Mouse (Mus musculus) thymus, adult 18-20 months (tissue): ENCODE measurements around the gene Acnat2.
"Not testable (repeated sequence)": the region's sequence is repeated elsewhere in the genome, so short reads cannot be mapped to it uniquely, and the experiment has no call there.

ENCODE experiments used
- DNase-seq, 2 experiments: peaks; one replicate each; pipeline ENCODE4 v3.0.0; 2022; ENCODE audit warnings: mixed read lengths in 2 of 2

The Acnat2 gene

DNA sequence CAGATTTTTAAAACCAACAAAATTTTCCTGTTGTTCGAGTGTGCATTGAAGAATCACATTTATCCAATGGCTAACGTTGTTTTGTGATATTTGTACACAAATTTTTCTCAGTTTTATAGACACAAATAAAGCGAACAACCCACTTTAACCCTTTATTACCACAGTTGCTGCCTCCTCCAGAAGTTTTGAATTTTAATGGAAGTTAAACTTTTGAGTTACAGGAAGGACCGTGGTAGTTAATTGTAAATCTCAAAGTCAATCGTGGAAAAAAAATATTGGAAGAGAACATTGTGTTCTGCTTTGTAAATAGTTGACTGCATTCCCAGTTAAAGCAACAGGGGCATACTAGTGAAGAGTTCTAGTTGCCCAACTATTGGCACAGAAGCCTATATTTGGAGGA lies at the start of gene Acnat2:
Acnat2 (minus strand) TSS at position 195 of the 400 bp plus-strand sequence.
- DNase-seq = not testable (repeated sequence)

DNA sequence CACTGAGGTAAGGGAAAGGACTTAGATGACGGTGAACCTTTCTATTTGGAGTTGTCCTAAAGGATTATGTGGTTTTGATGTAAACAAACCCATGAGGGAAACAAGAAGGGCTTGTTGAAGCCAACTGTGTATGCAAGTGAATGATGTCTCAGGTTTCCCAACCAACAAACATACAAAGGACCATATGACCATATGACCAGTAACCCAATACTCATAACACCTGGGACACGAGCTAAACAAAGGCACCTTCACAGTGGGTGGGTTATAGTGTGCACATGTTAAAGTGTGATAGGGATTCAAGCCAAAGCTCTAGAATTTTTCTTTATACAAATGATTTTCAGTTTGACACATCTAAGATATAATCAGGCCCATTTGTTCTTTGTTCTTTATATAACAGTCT lies 48.2 kb upstream of the Acnat2 start:
- DNase-seq = no peak

DNA sequence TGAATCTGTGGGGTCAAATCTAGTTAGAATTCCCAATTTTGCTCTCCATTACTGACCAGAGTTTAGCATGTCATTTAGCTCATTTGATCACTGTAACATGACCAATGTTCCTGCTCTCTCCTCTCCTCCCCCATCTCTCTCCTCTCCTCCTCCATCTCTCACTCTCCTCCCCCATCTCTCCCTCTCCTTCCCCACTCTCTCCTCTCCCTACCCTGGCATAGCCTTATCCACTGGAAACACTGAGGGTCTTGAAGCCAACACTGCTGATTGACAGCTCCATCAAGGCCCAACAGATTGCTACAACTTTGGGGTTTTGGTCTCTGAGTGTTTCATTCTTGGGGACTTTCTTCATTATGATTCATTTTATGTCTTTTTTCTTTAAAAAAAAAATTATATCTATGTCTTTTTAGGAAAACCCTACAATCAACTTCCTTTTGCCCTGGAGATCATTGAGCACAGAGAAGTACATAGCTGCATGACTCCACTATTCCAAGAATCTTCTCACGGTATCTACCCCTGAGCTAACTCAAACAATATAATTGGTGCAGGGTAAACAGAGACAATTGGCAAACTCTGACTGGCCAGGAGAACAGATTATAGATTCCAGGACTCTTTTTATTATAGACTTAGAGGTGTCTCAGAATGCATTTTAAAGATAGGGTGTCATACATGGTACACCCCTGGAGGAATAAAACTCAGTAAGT lies 44.0 kb upstream of the Acnat2 start:
- DNase-seq = no peak

DNA sequence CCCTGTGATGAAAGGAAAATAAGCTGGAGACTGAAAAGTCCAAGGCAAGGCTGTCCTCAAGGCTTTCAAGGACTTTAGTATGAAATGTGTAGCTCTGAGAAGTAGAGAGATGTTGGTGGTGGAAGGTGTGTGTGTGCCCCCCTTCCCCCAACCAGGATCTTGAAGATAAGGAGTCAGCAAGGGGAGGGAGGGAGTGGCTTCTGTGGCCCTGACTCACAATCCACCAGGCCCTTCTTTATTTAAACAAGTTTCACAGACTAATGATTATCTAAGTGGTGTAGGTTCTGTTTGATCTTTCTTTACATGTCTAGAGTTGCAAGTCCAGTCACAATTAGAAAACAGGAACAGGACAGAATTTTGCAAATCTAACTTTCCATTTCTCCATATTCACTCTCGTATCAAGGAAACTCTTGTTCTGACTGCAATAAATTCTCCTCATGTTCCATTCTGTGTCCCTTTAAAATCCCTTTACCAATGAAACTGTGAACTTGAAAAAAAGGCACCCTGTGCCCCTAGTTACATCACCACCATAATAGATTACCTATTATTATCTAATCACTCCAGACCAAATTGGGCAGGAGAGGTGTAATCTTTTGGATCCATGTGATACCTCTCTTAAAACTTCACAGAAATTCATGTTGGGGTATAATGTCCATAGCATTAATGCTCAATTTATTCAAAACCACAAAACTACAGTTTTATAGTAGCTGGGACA lies 43.3 kb upstream of the Acnat2 start:
- not testable (repeated sequence) for DNase-seq

DNA sequence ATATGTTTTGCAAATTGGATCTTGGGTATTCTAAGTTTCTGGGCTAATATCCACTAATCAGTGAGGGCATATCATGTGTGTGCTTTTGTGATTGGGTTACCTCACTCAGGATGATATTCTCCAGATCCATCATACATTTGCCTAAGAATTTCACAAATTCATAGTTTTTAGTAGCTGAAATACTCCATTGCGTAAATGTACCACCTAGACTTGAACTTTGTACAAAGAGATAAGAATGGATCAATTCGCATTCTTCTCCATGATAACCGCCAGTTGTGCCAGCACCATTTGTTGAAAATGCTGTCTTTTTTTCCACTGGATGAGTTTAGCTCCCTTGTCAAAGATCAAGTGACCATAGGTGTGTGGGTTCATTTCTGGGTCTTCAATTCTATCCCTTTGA lies 29.0 kb upstream of the Acnat2 start:
- not testable (repeated sequence) for DNase-seq

DNA sequence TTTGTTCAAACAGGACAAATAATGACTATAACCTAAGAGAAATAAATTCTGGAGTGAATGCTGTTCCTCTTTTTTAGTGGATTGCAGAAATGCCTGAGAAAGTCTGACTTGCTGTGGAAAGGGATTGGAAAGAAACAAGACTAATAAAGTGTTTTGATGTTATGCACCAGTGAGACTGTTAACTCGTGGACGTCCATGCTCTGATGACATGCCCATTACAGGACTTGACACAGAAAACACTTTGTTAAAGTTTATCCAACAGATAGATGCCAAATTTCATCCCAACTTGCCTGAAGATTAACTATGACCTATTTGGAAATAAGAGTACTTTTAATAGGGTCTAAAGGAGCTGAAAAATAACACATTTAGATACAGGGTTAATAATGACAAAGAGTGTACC lies 2.2 kb upstream of the Acnat2 start:
- DNase-seq = not testable (repeated sequence)

DNA sequence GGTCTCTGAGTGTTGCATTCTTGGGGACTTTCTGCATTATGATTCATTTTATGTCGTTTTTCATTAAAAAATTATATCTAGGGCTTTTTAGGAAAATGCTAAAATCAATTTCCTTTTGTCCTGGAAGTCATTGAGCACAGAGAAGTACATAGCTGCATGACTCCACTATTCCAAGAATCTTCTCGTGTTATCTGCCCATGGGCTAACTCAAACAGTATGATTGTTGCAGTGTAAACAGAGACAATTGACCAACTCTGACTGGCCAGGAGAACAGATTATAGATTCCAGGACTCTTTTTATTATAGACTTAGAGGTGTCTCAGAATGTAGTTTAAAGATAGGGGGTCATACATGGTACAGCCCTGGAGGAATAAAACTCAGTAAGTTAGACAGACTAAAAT lies 21.1 kb downstream of the Acnat2 start:
- no peak for DNase-seq

DNA sequence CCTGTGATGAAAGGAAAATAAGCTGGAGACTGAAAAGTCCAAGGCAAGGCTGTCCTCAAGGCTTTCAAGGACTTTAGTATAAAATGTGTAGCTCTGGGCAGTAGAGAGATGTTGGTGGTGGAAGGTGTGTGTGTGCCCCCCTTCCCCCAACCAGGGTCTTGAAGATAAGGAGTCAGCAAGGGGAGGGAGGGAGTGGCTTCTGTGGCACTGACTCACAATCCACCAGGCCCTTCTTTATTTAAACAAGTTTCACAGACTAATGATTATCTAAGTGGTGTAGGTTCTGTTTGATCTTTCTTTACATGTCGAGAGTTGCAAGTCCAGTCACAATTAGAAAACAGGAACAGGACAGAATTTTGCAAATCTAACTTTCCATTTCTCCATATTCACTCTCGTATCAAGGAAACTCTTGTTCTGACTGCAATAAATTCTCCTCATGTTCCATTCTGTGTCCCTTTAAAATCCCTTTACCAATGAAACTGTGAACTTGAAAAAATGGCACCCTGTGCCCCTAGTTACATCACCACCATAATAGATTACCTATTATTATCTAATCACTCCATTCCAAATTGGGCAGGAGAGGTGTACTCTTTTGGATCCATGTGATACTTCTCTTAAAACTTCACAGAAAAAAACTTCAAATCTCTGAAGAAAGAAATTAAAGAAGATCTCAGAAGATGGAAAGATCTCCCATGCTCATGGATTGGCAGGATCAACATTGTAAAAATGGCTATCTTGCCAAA lies 24.2 kb downstream of the Acnat2 start:
- not testable (repeated sequence) for DNase-seq

DNA sequence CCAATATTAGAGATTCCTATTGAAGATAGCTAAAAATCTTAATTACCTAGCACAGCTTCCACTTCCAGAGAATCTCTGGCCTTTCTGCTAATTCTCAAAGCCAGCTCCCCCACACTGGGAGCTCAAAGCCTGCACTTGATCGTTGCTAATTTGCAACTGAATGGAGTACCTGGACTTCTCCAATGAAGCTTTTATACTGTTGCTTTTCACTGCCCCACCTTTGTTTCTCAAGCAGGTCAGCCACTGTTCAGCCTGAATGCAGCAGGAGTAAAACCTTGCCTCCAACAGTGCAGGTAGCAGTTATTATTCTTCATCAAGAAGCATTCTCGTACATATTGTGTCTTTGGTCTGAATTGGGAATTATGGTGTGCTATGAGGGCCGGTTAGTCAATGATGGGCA lies 39.9 kb downstream of the Acnat2 start:
- DNase-seq = not testable (repeated sequence)

DNA sequence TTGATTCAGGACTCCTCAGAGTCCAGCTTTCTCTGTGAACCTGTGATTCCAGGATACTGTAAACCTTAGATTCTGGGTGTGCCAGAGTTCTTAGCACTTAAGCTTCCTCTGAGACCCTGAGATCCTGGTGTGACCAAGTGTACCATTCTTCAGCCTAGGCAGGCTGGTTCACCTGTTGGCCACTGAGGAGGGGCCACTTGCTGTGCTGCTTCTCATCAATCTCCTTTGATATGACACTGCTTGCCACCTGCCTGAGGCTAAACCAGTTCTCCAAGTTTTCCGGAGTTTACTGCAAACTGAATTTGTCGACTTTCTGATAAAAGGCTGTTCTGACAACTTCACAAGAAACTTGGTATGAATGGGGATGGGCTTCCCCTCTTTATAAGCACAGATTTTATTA lies 50.9 kb downstream of the Acnat2 start:
- DNase-seq = no peak

DNA sequence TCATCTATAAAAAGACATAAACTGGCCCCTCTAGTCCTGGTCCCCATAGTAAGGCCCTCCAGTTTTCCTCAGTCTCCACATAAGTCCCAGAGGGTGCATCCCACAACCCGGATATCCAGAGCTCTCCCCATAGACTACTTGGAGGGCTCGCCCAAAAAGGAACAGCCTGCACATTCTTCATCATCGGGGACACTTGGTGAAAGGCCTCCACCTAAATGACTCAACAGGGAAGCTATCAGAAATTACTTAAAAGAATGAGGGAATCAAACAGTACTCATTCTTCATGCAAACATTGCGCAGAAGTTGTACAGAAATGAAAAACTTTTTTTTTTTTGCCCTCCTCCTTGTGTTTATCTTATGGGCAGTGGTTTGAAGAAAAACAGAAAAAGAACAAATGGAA lies 57.5 kb downstream of the Acnat2 start:
- no peak for DNase-seq

DNA sequence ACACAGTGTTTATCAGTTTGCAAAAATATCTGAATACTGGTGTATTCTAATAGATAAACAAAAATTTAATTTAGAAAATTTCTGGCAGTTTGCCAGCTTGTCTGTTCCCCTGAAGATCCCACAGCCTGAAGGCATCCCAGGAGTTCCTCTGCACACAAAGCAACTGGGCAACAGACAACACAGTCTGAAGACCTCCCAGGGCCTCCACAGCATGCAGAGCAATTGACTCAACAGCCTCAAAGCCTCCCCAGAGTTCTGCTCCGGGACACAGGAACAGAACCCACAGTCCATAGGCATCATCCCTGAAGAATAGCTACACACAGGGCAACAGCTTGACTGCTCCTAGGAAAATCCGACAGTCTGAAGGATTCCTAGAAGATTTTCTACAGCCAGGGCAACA lies 59.3 kb downstream of the Acnat2 start:
- DNase-seq = no peak

DNA sequence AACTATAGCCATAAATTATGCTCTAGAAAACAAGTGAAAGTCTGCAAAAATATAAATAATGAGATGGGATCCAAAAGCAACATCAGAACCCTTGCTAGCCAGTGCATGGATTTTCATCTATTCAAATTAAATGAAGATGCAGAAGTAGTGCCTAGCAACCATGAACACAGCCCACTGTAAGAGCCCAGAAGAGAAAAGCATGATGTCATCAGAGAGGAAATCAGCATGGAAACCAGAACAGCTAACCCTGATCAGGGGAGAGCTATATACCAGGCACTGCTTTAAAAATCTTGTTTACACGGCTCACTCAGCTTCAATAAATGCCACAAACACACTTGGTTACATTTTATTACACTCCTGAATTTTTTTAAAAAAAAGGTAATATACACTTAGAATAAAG lies 60.0 kb downstream of the Acnat2 start:
- not testable (repeated sequence) for DNase-seq

DNA sequence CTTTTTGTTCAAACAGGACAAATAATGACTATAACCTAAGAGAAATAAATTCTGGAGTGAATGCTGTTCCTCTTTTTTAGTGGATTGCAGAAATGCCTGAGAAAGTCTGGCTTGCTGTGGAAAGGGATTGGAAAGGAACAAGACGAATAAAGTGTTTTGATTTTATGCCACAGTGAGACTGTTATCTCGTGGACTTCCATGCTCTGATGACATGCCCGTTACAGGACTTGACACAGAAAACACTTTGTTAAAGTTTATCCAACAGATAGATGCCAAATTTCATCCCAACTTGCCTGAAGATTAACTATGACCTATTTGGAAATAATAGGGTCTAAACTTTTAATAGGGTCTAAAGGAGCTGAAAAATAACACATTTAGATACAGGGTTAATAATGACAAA lies 67.9 kb downstream of the Acnat2 start:
- not testable (repeated sequence) for DNase-seq

DNA sequence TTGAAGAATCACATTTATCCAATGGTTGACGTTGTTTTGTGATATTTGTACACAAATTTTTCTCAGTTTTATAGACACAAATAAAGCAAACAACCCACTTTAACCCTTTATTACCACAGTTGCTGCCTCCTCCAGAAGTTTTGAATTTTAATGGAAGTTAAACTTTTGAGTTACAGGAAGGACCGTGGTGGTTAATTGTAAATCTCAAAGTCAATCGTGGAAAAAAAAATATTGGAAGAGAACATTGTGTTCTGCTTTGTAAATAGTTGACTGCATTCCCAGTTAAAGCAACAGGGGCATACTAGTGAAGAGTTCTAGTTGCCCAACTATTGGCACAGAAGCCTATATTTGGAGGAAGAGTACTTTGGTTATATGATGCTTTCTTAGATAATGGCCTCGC lies 70.0 kb downstream of the Acnat2 start:
- not testable (repeated sequence) for DNase-seq
